Mouse (Mus musculus) lung, adult 10 weeks (tissue): ENCODE measurements around the gene Gm20837. TPM values are rescaled to one million over a fixed set of nuclear protein-coding genes. Genes with fewer than 3 reads are reported as not detected.

Source experiments
- polyA plus RNA-seq: library from polyadenylated mRNA; stranded (reverse); fragments of 350-450 nt; fragmentation: Illumina TruSeq; extraction: RNeasy Lipid Tissue Mini Kit (QIAGEN cat#74804); gene quantifications from one replicate; pipeline ENCODE4 v1.2.3, GENCODE M21; 2014; ENCODE audit warnings: low read depth, low replicate concordance; ENCODE audit not compliant: insufficient read depth

Gm20837 gene
- not detected for polyA plus RNA-seq

DNA sequence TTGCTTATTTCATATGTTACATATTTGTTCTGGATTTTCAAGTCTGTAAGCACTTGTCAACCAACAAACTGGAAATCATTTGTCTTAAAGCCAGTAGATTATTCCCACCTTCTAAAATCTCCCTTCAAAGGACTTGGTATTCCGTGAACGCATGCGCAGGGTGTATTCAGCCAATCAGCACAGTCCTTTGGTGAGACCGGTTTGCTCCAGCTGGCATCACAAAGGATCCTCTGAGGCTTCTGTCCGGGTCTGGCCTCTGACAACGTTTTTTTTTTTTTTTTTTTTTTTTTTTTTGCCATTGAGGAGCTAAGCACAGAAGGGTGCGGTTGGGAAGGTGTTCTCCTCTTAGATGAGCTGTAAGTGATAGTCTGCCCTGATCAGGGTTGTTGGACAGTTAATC is at the start of gene Gm20837:
Gene Gm20837, plus strand, starts transcription at position 301 of the 400 bp plus-strand sequence.

